Mouse (Mus musculus) midbrain, embryonic 16.5 days (tissue): ENCODE measurements around the gene Tmem220. TPM values are rescaled to one million over a fixed set of nuclear protein-coding genes. Genes with fewer than 3 reads are reported as not detected.

ENCODE experiments used
- ATAC-seq: fragments of 200-750 bp; cut with Nextera tagmentation; 2 replicates; pipeline ENCODE4 v1.8.0; 2017; ENCODE audit warnings: moderate TSS enrichment
- H3K27ac ChIP-seq: fragments of 300-500 bp; sonication (generic); 2 replicates; pipeline ENCODE4 v1.5.1; 2014; ENCODE audit warnings: mild to moderate bottlenecking, low read length, mixed read lengths
- H3K27me3 ChIP-seq: fragments of 300-500 bp; sonication (generic); 2 replicates; pipeline ENCODE4 v1.6.1; 2014; ENCODE audit warnings: low read depth, low read length, mixed read lengths; ENCODE audit not compliant: control insufficient read depth, insufficient read depth
- H3K36me3 ChIP-seq: fragments of 300-500 bp; sonication (generic); 2 replicates; pipeline ENCODE4 v1.6.1; 2014; ENCODE audit warnings: mild to moderate bottlenecking, low read length, moderate library complexity, mixed read lengths; ENCODE audit not compliant: control insufficient read depth, insufficient read depth
- H3K4me1 ChIP-seq: fragments of 300-500 bp; sonication (generic); 2 replicates; pipeline ENCODE4 v1.6.1; 2014; ENCODE audit warnings: mild to moderate bottlenecking, low read length, mixed read lengths; ENCODE audit not compliant: control insufficient read depth, insufficient read depth
- H3K4me2 ChIP-seq: fragments of 300-500 bp; sonication (generic); 2 replicates; pipeline ENCODE4 v1.6.1; 2014; ENCODE audit warnings: mild to moderate bottlenecking, low read length, mixed read lengths
- H3K4me3 ChIP-seq: fragments of 300-500 bp; sonication (generic); 2 replicates; pipeline ENCODE4 v1.5.1; 2014; ENCODE audit warnings: low read depth, mild to moderate bottlenecking, low read length, moderate library complexity, mixed read lengths
- H3K9ac ChIP-seq: fragments of 300-500 bp; sonication (generic); 2 replicates; pipeline ENCODE4 v1.6.1; 2014; ENCODE audit warnings: low read depth, low read length, mixed read lengths
- H3K9me3 ChIP-seq: fragments of 300-500 bp; sonication (generic); replicated peaks from 2 replicates; pipeline ENCODE4 v1.6.1; 2014; ENCODE audit warnings: mild to moderate bottlenecking, low read length, mixed read lengths; ENCODE audit not compliant: control insufficient read depth, poor library complexity, severe bottlenecking
- WGBS: fragments of 180-500 bp; shearing (Covaris S2); extraction: QIAGEN DNeasy Blood & Tissue Kit; methylation state at CpG from one replicate; pipeline ENCODE4 v1.1.7; 2014; 5-methylcytosine and 5-hydroxymethylcytosine counted together
- polyA plus RNA-seq: library from polyadenylated mRNA; unstranded; fragments of >200 nt; fragmentation: Nextera tagmentation; extraction: Ambion mirVana; gene quantifications from 2 replicates; pipeline ENCODE4 v1.2.1, GENCODE M21; 2015

The Tmem220 gene
- polyA plus RNA-seq, 1 experiment from 2014 or later: 0.89 TPM

GRCm38 (mm10) chr11:67081125-67081649 is 56.2 kb downstream of the Tmem220 start:
- Histone ChIP-seq H3K4me3 (no peak overlapping the region), H3K9ac (no peak overlapping the region), H3K9me3 (no peaks in the 10 kb centered on the region), H3K27ac (no peak overlapping the region), H3K4me2 (no peak overlapping the region), H3K27me3 (peaks cover 7% of the 10 kb centered on the region), H3K36me3 (no peaks in the 10 kb centered on the region), H3K4me1 (peaks cover 2% of the 10 kb centered on the region; the same call in 1 of the 2 replicates)
- WGBS: 6% methylated on average over 11 of the region's 11 CpGs
- no peak for ATAC-seq

GRCm38 (mm10) chr11:67082188-67082587 is 57.2 kb downstream of the Tmem220 start:
- H3K27me3 ChIP-seq: peaks cover 7% of the 10 kb centered on the region
- no peak overlapping the region for H3K4me2 ChIP-seq
- no peaks in the 10 kb centered on the region for H3K9me3 ChIP-seq
- H3K27ac ChIP-seq: no peak overlapping the region
- no peak for ATAC-seq
- 90% methylated on average over 7 of the region's 7 CpGs for WGBS
- no peak overlapping the region for H3K9ac ChIP-seq
- peaks cover 2% of the 10 kb centered on the region; the same call in 1 of the 2 replicates for H3K4me1 ChIP-seq
- H3K4me3 ChIP-seq: no peak overlapping the region
- H3K36me3 ChIP-seq: no peaks in the 10 kb centered on the region

GRCm38 (mm10) chr11:67082793-67083192 is 57.8 kb downstream of the Tmem220 start:
- H3K36me3 ChIP-seq: no peaks in the 10 kb centered on the region
- no peak for ATAC-seq
- no peak overlapping the region for H3K9ac ChIP-seq
- H3K9me3 ChIP-seq: no peaks in the 10 kb centered on the region
- H3K4me1 ChIP-seq: peaks cover 2% of the 10 kb centered on the region; the same call in 1 of the 2 replicates
- WGBS: 90% methylated on average over 13 of the region's 13 CpGs
- H3K4me2 ChIP-seq: no peak overlapping the region
- H3K4me3 ChIP-seq: no peak overlapping the region
- no peak overlapping the region for H3K27ac ChIP-seq
- H3K27me3 ChIP-seq: peaks cover 7% of the 10 kb centered on the region

- no peak overlapping the region for H3K9ac ChIP-seq
- H3K27ac ChIP-seq: no peak overlapping the region
- H3K4me3 ChIP-seq: no peak overlapping the region
- H3K36me3 ChIP-seq: no peaks in the 10 kb centered on the region
- WGBS: 54% methylated on average over 6 of the region's 6 CpGs
- no peak overlapping the region for H3K4me2 ChIP-seq
- peaks cover 2% of the 10 kb centered on the region; the same call in 1 of the 2 replicates for H3K4me1 ChIP-seq
- no peak for ATAC-seq
- peaks cover 7% of the 10 kb centered on the region for H3K27me3 ChIP-seq
- no peaks in the 10 kb centered on the region for H3K9me3 ChIP-seq
These were observed 58.3 kb downstream of the Tmem220 start for GRCm38 (mm10) chr11:67083239-67083638.

- 39% methylated on average over 32 of the region's 32 CpGs for WGBS
- no peaks in the 10 kb centered on the region for H3K9me3 ChIP-seq
- no peak overlapping the region for H3K9ac ChIP-seq
- H3K36me3 ChIP-seq: no peaks in the 10 kb centered on the region
- ATAC-seq: no peak
- no peak overlapping the region for H3K27ac ChIP-seq
- peaks cover 7% of the 10 kb centered on the region for H3K27me3 ChIP-seq
- H3K4me1 ChIP-seq: peaks cover 2% of the 10 kb centered on the region; the same call in 1 of the 2 replicates
- peak overlapping the region; percentile 8; the same call in 1 of the 2 replicates for H3K4me2 ChIP-seq
- H3K4me3 ChIP-seq: no peak overlapping the region
These were observed 58.9 kb downstream of the Tmem220 start for GRCm38 (mm10) chr11:67083712-67084340.

Other genes with a start within 250 kb of the Tmem220 start
- gene Pirt, start 113.2 kb upstream of the Tmem220 start, polyA plus RNA-seq: 0.82 and 1.4 TPM in 2 replicates
- not detected in 2 replicates for gene Tmem238l, start 68.5 kb upstream of the Tmem220 start, polyA plus RNA-seq
- 28.2 and 32.7 TPM in 2 replicates for gene Adprm, start 27.4 kb downstream of the Tmem220 start, polyA plus RNA-seq
- gene Sco1, start 27.5 kb downstream of the Tmem220 start, polyA plus RNA-seq: 10.9 and 12.5 TPM in 2 replicates
- 0.14 and 0.22 TPM in 2 replicates for gene Myh3, start 53.1 kb downstream of the Tmem220 start, polyA plus RNA-seq
- gene Myh2, start 145.9 kb downstream of the Tmem220 start, polyA plus RNA-seq: 0.14 and 0.25 TPM in 2 replicates
- gene Myh1, start 174.9 kb downstream of the Tmem220 start, polyA plus RNA-seq: 0.06 and 0.24 TPM in 2 replicates
- gene Myh4, start 212.9 kb downstream of the Tmem220 start, polyA plus RNA-seq: 0.11 and 0.14 TPM in 2 replicates